Mouse (Mus musculus): ENCODE data around the gene Gnb5.

GRCm38 (mm10) chr9:75363001-75363400, 56.9 kb downstream of the Gnb5 start:
- no peak for TF ChIP-seq CTCF (IDR thresholded peaks at IDR 0.05; ENCODE audit: control insufficient read depth, insufficient read depth, low read length)
- no peak for TF ChIP-seq POLR2A (IDR thresholded peaks at IDR 0.05; ENCODE audit: borderline replicate concordance, control insufficient read depth, low read depth, low read length)

Measured in bone marrow, adult 2 months (tissue).